7 mouse cellular contexts compared by ENCODE assay signal in the genomic region with DNA sequence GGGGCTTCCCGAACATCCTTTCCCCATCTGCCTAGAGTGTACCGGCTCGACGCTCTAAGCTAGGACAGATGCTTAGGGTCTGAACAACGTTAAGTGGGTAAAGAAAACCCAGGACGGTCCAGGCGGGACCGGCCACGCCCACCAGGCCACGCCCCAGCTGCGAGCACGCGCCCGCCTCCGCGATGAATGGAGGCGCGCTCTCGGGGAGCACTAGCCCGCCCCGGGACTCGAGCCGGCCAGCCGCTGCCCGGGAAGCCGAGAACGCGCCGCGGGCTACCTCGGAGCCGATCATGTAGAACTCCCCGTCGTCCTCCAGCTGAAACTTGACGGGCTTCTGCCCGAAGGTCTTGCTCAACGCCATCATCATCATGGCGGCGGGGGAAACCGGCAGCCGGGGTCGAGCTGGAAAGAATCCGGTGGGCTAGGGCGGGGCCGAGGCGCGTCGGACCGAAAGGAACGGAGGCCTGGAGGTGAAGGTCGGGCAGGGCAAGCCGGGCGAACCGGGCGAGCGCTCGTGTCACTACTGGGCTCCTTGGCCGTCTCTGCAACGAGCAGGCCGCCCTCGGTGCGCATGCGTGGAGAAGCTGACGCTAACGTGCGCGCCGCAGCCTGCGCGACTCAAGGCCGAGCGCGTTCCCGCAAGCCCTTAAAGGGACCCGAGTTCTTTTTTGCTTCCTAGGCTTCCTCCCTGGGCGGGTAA. TPM values are rescaled to one million over a fixed set of nuclear protein-coding genes. Genes with fewer than 3 reads are reported as not detected.
DNase-seq lines count a peak whose midpoint lies in the region; ATAC-seq lines count a peak whose summit lies in the region.

TSS of gene Smarcb1 (minus strand) at position 592 of the 700 bp plus-strand sequence.

- H3K4me3 ChIP-seq in intestine, embryonic 15.5 days (replicated peaks), result peak within 1 kb of the TSS; percentile 66
- H3K4me3 ChIP-seq in midbrain, embryonic 10.5 days, result peak within 1 kb of the TSS; percentile 91

- intact Hi-C loops in left cerebral cortex, postnatal 25 days (cut with DNase I), result loop anchor here (2.0 kb wide), 1 partner anchor 22 kb away; no protein-coding TSS in a partner anchor

- peak; percentile 96 for ATAC-seq in intestine, embryonic 15.5 days

- peaks cover 2% of the 10 kb centered on the region for H3K4me1 ChIP-seq in intestine, embryonic 15.5 days (replicated peaks)
- H3K4me1 ChIP-seq in midbrain, embryonic 10.5 days, result peaks cover 38% of the 10 kb centered on the region

- H3K27ac ChIP-seq in intestine, embryonic 15.5 days, result peak within 1 kb of the TSS; percentile 85
- H3K27ac ChIP-seq in midbrain, embryonic 10.5 days (replicated peaks), result peak within 1 kb of the TSS; percentile 99

- peak; percentile 92 to 94 for DNase-seq in adrenal gland, adult 18-20 months (ENCODE audit: low spot score in 2 of 2)
- DNase-seq in embryo, embryonic 11 days, result peak; percentile 99
- DNase-seq in gastrocnemius, postnatal 25 days, result peak; percentile 92
- peak; percentile 96 to 97 for DNase-seq in left cerebral cortex, postnatal 25 days (ENCODE audit: low spot score in 2 of 2)
- peak; percentile 94 for DNase-seq in midbrain, embryonic 10.5 days (ENCODE audit: low spot score)
- peak; percentile 95 for DNase-seq in right cerebral cortex, postnatal 4 days

- H3K9ac ChIP-seq in intestine, embryonic 15.5 days, result peak within 1 kb of the TSS; percentile 91

- H3K9me3 ChIP-seq in intestine, embryonic 15.5 days, result no peaks in the 10 kb centered on the region
- no peaks in the 10 kb centered on the region for H3K9me3 ChIP-seq in midbrain, embryonic 10.5 days (replicated peaks)

- under 1% methylated on average over 76 of the region's 76 CpGs for WGBS in intestine, embryonic 15.5 days
- under 1% methylated on average over 76 of the region's 76 CpGs for WGBS in midbrain, embryonic 10.5 days

- H3K4me2 ChIP-seq in intestine, embryonic 15.5 days (replicated peaks), result peak within 1 kb of the TSS; percentile 84

- H3K27me3 ChIP-seq in intestine, embryonic 15.5 days (replicated peaks), result no peaks in the 10 kb centered on the region
- H3K27me3 ChIP-seq in midbrain, embryonic 10.5 days (ENCODE audit: low read depth, poor library complexity, severe bottlenecking), result no peaks in the 10 kb centered on the region

- H3K36me3 ChIP-seq in intestine, embryonic 15.5 days, result no peaks in the 10 kb centered on the region
- H3K36me3 ChIP-seq in midbrain, embryonic 10.5 days, result peaks cover 56% of the 10 kb centered on the region

RNA-seq across cellular contexts. Expression of gene Smarcb1, which starts in this region (rescaled TPM):
- 10 to 100 TPM; 64.4 to 70.6 TPM for total RNA-seq in adrenal gland, adult 18-20 months (2021)
- 10 to 100 TPM; 14.9 to 15.2 TPM for total RNA-seq in gastrocnemius, postnatal 25 days (2021)
- 170 and 171 TPM in 2 replicates for polyA plus RNA-seq in intestine, embryonic 15.5 days (2015; fragmentation: Nextera tagmentation; extraction: Ambion mirVana)
- 10 to 100 TPM; 75.2 to 81.8 TPM for total RNA-seq in left cerebral cortex, postnatal 25 days (2021)
- 294 and 296 TPM in 2 replicates for polyA plus RNA-seq in midbrain, embryonic 10.5 days (2016; fragmentation: Nextera tagmentation; extraction: Ambion mirVana)

Comparison
In these comparisons a context has a peak if more than half of its experiments do, and no peak if none do; other contexts are left out.
1. Peak in every context shown above with its lines: DNase-seq, ATAC-seq, H3K4me3 ChIP-seq and H3K27ac ChIP-seq.
2. RNA of gene Smarcb1 (total RNA-seq): 75.2 to 81.8 TPM in left cerebral cortex, postnatal 25 days and 64.4 to 70.6 TPM in adrenal gland, adult 18-20 months; 14.9 to 15.2 TPM in gastrocnemius, postnatal 25 days; every median in the first group is over 4 times any median in the second.